Mouse (Mus musculus): ENCODE measurements around the gene Tigar. TPM values are rescaled to one million over a fixed set of nuclear protein-coding genes. Genes with fewer than 3 reads are reported as not detected.
A peak's percentile ranks its signal among the peaks of the same experiment; 100 is the strongest.

Tigar gene
- total and polyA plus RNA-seq, 3 experiments: 1.1 to 4.7 (median 2.5) TPM

DNA sequence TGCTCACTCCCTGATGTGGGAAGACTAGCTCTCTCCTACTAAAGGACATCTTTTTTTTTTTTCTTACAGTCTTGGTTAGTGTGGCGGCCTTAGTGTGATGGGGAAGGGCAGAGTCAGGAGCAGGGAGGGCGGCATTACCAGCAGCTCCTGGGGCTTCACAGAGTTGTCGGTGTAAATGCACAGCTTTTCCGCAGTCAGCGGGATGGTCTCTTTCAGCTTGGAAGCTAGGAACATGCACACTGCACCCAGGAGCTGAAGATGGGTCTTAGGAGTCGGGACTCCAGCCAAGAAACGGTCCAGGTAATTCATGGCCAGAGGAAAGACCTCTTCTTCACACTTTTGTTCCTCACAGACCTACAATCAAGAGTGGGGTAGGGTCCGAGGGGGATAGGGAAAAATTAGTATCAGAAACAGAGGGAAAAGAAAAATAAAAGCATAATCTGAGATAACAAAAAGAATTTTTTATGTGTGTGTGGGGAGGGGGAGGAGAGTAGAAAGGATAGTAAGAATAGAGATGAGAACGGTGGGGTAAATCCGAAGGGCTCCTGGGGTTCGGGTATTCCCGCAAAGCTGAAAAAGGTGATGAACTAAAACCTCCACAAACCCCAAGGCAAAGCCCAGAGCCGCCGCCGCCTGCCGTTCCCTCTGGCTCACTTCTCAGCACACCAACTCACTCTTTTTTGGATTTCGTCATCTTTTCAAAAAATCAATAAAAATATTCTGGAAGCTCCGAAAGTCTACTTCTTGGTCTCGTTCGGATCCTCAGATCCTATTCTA lies 39.4 kb upstream of the Tigar start:
- H3K4me3 ChIP-seq (ENCODE audit: low read depth, low read length): peak overlapping the region; percentile 99
- H3K27me3 ChIP-seq (ENCODE audit: insufficient read depth, low read length): no peaks in the 10 kb centered on the region
- H3K36me3 ChIP-seq (replicated peaks): peaks cover 54% of the 10 kb centered on the region
- DNase-seq (ENCODE audit: low spot score): no peak
- H3K4me1 ChIP-seq (ENCODE audit: insufficient read depth, low read depth, low read length): peaks cover 72% of the 10 kb centered on the region
- TF ChIP-seq CTCF (IDR thresholded peaks at IDR 0.05; ENCODE audit: low read depth, low read length) (no peak), TAL1 (conservative IDR thresholded peaks at IDR 0.05; ENCODE audit: low read depth, low read length) (no peak), GATA1 (IDR thresholded peaks at IDR 0.05; ENCODE audit: borderline replicate concordance, low read length) (no peak), GATA2 (IDR thresholded peaks at IDR 0.05; ENCODE audit: borderline replicate concordance, low read depth, low read length) (no peak), POLR2AphosphoS5 (IDR thresholded peaks at IDR 0.05; ENCODE audit: insufficient replicate concordance, low read depth, low read length) (no peak)
- H3K9me3 ChIP-seq (replicated peaks): no peaks in the 10 kb centered on the region
- no peak for ATAC-seq (ENCODE audit: extremely low read depth, insufficient number of reproducible peaks, low FRiP score, poor library complexity, severe bottlenecking)

GRCm38 (mm10) chr6:127147665-127148064 lies 38.3 kb upstream of the Tigar start:
- H3K27me3 ChIP-seq (ENCODE audit: insufficient read depth, low read length): no peaks in the 10 kb centered on the region
- TF ChIP-seq GATA2 (IDR thresholded peaks at IDR 0.05; ENCODE audit: borderline replicate concordance, low read depth, low read length) (no peak), TAL1 (conservative IDR thresholded peaks at IDR 0.05; ENCODE audit: low read depth, low read length) (no peak), CTCF (IDR thresholded peaks at IDR 0.05; ENCODE audit: low read depth, low read length) (peak; percentile 91), GATA1 (IDR thresholded peaks at IDR 0.05; ENCODE audit: borderline replicate concordance, low read length) (no peak), POLR2AphosphoS5 (IDR thresholded peaks at IDR 0.05; ENCODE audit: insufficient replicate concordance, low read depth, low read length) (peak; percentile 66; the same call in 1 of the 2 replicates)

GRCm38 (mm10) chr6:127146322-127146947 lies 37.1 kb upstream of the Tigar start:
- Histone ChIP-seq H3K4me3 (ENCODE audit: low read depth, low read length) (peak overlapping the region; percentile 65; the same call in 1 of the 2 replicates), H3K9me3 (replicated peaks) (no peaks in the 10 kb centered on the region), H3K36me3 (replicated peaks) (peaks cover 75% of the 10 kb centered on the region), H3K4me1 (ENCODE audit: insufficient read depth, low read depth, low read length) (peaks cover 75% of the 10 kb centered on the region), H3K27me3 (ENCODE audit: insufficient read depth, low read length) (no peaks in the 10 kb centered on the region)
- TF ChIP-seq POLR2AphosphoS5 (IDR thresholded peaks at IDR 0.05; ENCODE audit: insufficient replicate concordance, low read depth, low read length) (no peak), CTCF (IDR thresholded peaks at IDR 0.05; ENCODE audit: low read depth, low read length) (no peak), GATA1 (IDR thresholded peaks at IDR 0.05; ENCODE audit: borderline replicate concordance, low read length) (no peak), GATA2 (IDR thresholded peaks at IDR 0.05; ENCODE audit: borderline replicate concordance, low read depth, low read length) (no peak), TAL1 (conservative IDR thresholded peaks at IDR 0.05; ENCODE audit: low read depth, low read length) (no peak)
- ATAC-seq (ENCODE audit: extremely low read depth, insufficient number of reproducible peaks, low FRiP score, poor library complexity, severe bottlenecking) (no peak), DNase-seq (ENCODE audit: low spot score) (no peak)

More at GRCm38 (mm10) chr6:127147665-127148064, 38.3 kb upstream of the Tigar start:
- Histone ChIP-seq H3K36me3 (replicated peaks) (peaks cover 64% of the 10 kb centered on the region), H3K4me1 (ENCODE audit: insufficient read depth, low read depth, low read length) (peaks cover 72% of the 10 kb centered on the region), H3K9me3 (replicated peaks) (no peaks in the 10 kb centered on the region), H3K4me3 (ENCODE audit: low read depth, low read length) (peak overlapping the region; percentile 99; the same call in 1 of the 2 replicates)
- DNase-seq (ENCODE audit: low spot score) (peak; percentile 51), ATAC-seq (ENCODE audit: extremely low read depth, insufficient number of reproducible peaks, low FRiP score, poor library complexity, severe bottlenecking) (no peak)

- Histone ChIP-seq H3K27me3 (ENCODE audit: insufficient read depth, low read length) (no peaks in the 10 kb centered on the region), H3K4me1 (ENCODE audit: insufficient read depth, low read depth, low read length) (peaks cover 79% of the 10 kb centered on the region), H3K36me3 (replicated peaks) (peaks cover 83% of the 10 kb centered on the region), H3K9me3 (replicated peaks) (no peaks in the 10 kb centered on the region), H3K4me3 (ENCODE audit: low read depth, low read length) (peak overlapping the region; percentile 65; the same call in 1 of the 2 replicates)
- peak; percentile 63 for TF ChIP-seq TAL1 (conservative IDR thresholded peaks at IDR 0.05; ENCODE audit: low read depth, low read length)
- 0 out of 2 replicates have a peak, but pooled peaks have one; percentile 14 for TF ChIP-seq POLR2AphosphoS5 (IDR thresholded peaks at IDR 0.05; ENCODE audit: insufficient replicate concordance, low read depth, low read length)
- TF ChIP-seq GATA1 (IDR thresholded peaks at IDR 0.05; ENCODE audit: borderline replicate concordance, low read length): no peak
- ATAC-seq (ENCODE audit: extremely low read depth, insufficient number of reproducible peaks, low FRiP score, poor library complexity, severe bottlenecking) (peak; percentile 47), DNase-seq (ENCODE audit: low spot score) (peak; percentile 43)
Measured at GRCm38 (mm10) chr6:127145464-127146190, 36.3 kb upstream of the Tigar start.

DNA sequence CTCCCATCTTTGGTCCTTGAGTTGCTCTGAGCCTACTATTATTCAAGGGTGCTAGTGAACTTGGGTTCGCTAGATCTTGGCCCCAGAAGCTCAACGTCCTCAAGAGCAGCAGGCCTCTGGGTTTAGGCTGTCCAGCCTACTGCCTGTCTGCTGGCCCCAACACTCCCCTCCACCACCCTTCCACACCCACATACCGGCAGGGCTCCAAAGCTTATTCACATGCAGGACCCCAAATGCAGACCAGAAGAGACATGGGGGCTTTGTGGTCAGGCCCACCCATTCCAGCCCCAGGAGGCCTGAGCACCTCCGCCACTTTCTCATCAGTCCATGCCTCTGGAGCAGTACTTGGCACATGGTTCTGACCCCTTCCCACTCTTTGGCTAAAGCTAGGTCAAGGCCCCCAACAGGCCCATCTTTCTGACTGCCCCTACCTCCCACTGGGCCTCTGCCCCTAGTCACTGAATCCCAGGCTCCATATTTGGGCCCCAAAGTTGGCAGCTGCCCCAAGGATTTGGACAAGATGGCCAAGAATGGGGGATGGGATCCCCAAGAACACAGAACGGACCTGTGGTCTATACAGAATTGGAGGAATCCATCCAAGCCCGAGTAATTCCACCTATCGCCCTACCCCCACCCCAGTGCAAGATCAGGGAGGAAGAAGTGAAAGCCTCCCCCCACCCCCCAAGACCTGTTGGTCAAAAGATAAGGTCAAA lies 34.4 kb upstream of the Tigar start:
- Histone ChIP-seq H3K27me3 (ENCODE audit: insufficient read depth, low read length) (no peaks in the 10 kb centered on the region), H3K4me1 (ENCODE audit: insufficient read depth, low read depth, low read length) (peaks cover 96% of the 10 kb centered on the region), H3K9me3 (replicated peaks) (no peaks in the 10 kb centered on the region), H3K36me3 (replicated peaks) (peaks cover 96% of the 10 kb centered on the region), H3K4me3 (ENCODE audit: low read depth, low read length) (peak overlapping the region; percentile 63; the same call in 1 of the 2 replicates)
- no peak for TF ChIP-seq GATA1 (IDR thresholded peaks at IDR 0.05; ENCODE audit: borderline replicate concordance, low read length)
- no peak for TF ChIP-seq TAL1 (conservative IDR thresholded peaks at IDR 0.05; ENCODE audit: low read depth, low read length)
- TF ChIP-seq GATA2 (IDR thresholded peaks at IDR 0.05; ENCODE audit: borderline replicate concordance, low read depth, low read length): no peak
- no peak for TF ChIP-seq CTCF (IDR thresholded peaks at IDR 0.05; ENCODE audit: low read depth, low read length)
- no peak for TF ChIP-seq POLR2AphosphoS5 (IDR thresholded peaks at IDR 0.05; ENCODE audit: insufficient replicate concordance, low read depth, low read length)
- ATAC-seq (ENCODE audit: extremely low read depth, insufficient number of reproducible peaks, low FRiP score, poor library complexity, severe bottlenecking) (no peak), DNase-seq (ENCODE audit: low spot score) (no peak)
